In genomic region chr4:126467721-126468284, GRCm38 (mm10) we compare ENCODE assay signal across 8 mouse cellular contexts. TPM values are rescaled to one million over a fixed set of nuclear protein-coding genes. Genes with fewer than 3 reads are reported as not detected.
A peak's percentile ranks its signal among the peaks of the same experiment; 100 is the strongest.
DNase-seq lines count a peak whose midpoint lies in the region; ATAC-seq and TF ChIP-seq lines count a peak whose summit lies in the region.

No protein-coding gene starts in this region.

- peak; percentile 50 for ATAC-seq in forebrain, postnatal 0 days
- ATAC-seq in hindbrain, embryonic 12.5 days (ENCODE audit: low FRiP score): peak; percentile 67
- ATAC-seq in megakaryocyte, adult 5-6 weeks (ENCODE audit: poor library complexity, severe bottlenecking): peak; percentile 22

- peak overlapping the region; percentile 71 for H3K4me2 ChIP-seq in forebrain, postnatal 0 days (ENCODE audit: low read depth)
- H3K4me2 ChIP-seq in hindbrain, embryonic 12.5 days (replicated peaks): peak overlapping the region; percentile 62

- H3K4me3 ChIP-seq in cerebellum, adult 2 months (replicated peaks; ENCODE audit: insufficient read depth, low read depth, low read length): peak overlapping the region; percentile 96
- H3K4me3 ChIP-seq in forebrain, postnatal 0 days (ENCODE audit: low read depth, low read length): peak overlapping the region; percentile 97
- H3K4me3 ChIP-seq in hindbrain, embryonic 12.5 days: peak overlapping the region; percentile 91
- peak overlapping the region; percentile 88 for H3K4me3 ChIP-seq in left cerebral cortex, adult 2 months

- peak; percentile 97 for DNase-seq in R1 (ENCODE audit: low read depth, low spot score)
- peak; percentile 50 to 51 for DNase-seq in cerebellum, adult 2 months
- DNase-seq in forebrain, postnatal 0 days: peak; percentile 65
- peak; percentile 35 to 47 for DNase-seq in left cerebral cortex, adult 2 months (ENCODE audit: extremely low spot score in 1 of 2, low spot score in 2 of 2)
- DNase-seq in right cerebral cortex, adult 2 months (ENCODE audit: low spot score in 2 of 2): peak; percentile 26 to 39
- peak; percentile 29 to 45 for DNase-seq in urinary bladder, postnatal 36 days (ENCODE audit: low spot score in 2 of 2)

- WGBS in cerebellum, adult 2 months: 2% methylated on average over 25 of the region's 25 CpGs
- WGBS in forebrain, postnatal 0 days: 2% methylated on average over 25 of the region's 25 CpGs
- WGBS in hindbrain, embryonic 12.5 days: under 1% methylated on average over 25 of the region's 25 CpGs

- no peak for TF ChIP-seq CTCF in cerebellum, adult 2 months (IDR thresholded peaks at IDR 0.05; ENCODE audit: borderline replicate concordance, insufficient read depth, low read depth, low read length)
- no peak for TF ChIP-seq CTCF in forebrain, postnatal 0 days (IDR thresholded peaks at IDR 0.05; ENCODE audit: low read depth)
- TF ChIP-seq CTCF in left cerebral cortex, adult 2 months (IDR thresholded peaks at IDR 0.05): no peak

- intact Hi-C loops in left cerebral cortex, adult 2 months (cut with DNase I): loop anchor here (1.0 to 2.0 kb wide), 2 partner anchors 39 to 65 kb away; partner anchors contain the start of genes Ago3 and Ago4

- no peaks in the 10 kb centered on the region for H3K36me3 ChIP-seq in forebrain, postnatal 0 days (ENCODE audit: insufficient read depth)
- H3K36me3 ChIP-seq in hindbrain, embryonic 12.5 days: no peaks in the 10 kb centered on the region

- H3K27ac ChIP-seq in cerebellum, adult 2 months (ENCODE audit: insufficient read depth, low read length): peak overlapping the region; percentile 92
- H3K27ac ChIP-seq in forebrain, postnatal 0 days (ENCODE audit: low read depth, low read length): peak overlapping the region; percentile 97
- peak overlapping the region; percentile 99 for H3K27ac ChIP-seq in hindbrain, embryonic 12.5 days
- H3K27ac ChIP-seq in left cerebral cortex, adult 2 months: peak overlapping the region; percentile 95

- no peaks in the 10 kb centered on the region for H3K27me3 ChIP-seq in cerebellum, adult 2 months (ENCODE audit: control insufficient read depth, insufficient read depth, low read length)
- no peaks in the 10 kb centered on the region for H3K27me3 ChIP-seq in forebrain, postnatal 0 days (ENCODE audit: insufficient read depth, low read length)
- no peaks in the 10 kb centered on the region for H3K27me3 ChIP-seq in hindbrain, embryonic 12.5 days

- no peak for TF ChIP-seq POLR2A in cerebellum, adult 2 months (IDR thresholded peaks at IDR 0.05; ENCODE audit: borderline replicate concordance, insufficient read depth, low read length)

- H3K9me3 ChIP-seq in forebrain, postnatal 0 days (ENCODE audit: low read length): no peaks in the 10 kb centered on the region
- no peaks in the 10 kb centered on the region for H3K9me3 ChIP-seq in hindbrain, embryonic 12.5 days (replicated peaks)

- no peaks in the 10 kb centered on the region for H3K4me1 ChIP-seq in cerebellum, adult 2 months (ENCODE audit: control insufficient read depth, insufficient read depth, low read length)
- H3K4me1 ChIP-seq in forebrain, postnatal 0 days (ENCODE audit: insufficient read depth): peaks cover 25% of the 10 kb centered on the region
- H3K4me1 ChIP-seq in hindbrain, embryonic 12.5 days: peaks cover 43% of the 10 kb centered on the region

- peak overlapping the region; percentile 97 for H3K9ac ChIP-seq in forebrain, postnatal 0 days
- peak overlapping the region; percentile 98 for H3K9ac ChIP-seq in hindbrain, embryonic 12.5 days

RNA-seq across cellular contexts. Expression of gene Ago1, which starts 0.6 kb away (rescaled TPM):
- 37.0 and 38.1 TPM in 2 replicates for polyA plus RNA-seq in cerebellum, adult 2 months (2012; rRNA removed)
- total RNA-seq in forebrain, postnatal 0 days (2014; rRNA removed): 33.2 and 35.7 TPM in 2 replicates
- 4.5 and 4.7 TPM in 2 replicates for polyA plus RNA-seq in forebrain, postnatal 0 days (2015; fragmentation: Nextera tagmentation; extraction: Ambion mirVana)
- polyA plus RNA-seq in hindbrain, embryonic 12.5 days (2016; fragmentation: Nextera tagmentation; extraction: Ambion mirVana): 15.8 and 20.5 TPM in 2 replicates
- total RNA-seq in left cerebral cortex, adult 2 months (2021): 10 to 100 TPM; 47.2 to 52.2 TPM
- 7.7 and 9.4 TPM in 2 replicates for total RNA-seq in megakaryocyte, adult 5-6 weeks (2015)
- total RNA-seq in megakaryocyte, adult 5-6 weeks (2017): 10.7 and 11.4 TPM in 2 replicates

RNA-seq across cellular contexts. Expression of gene Ago3, which starts 38.4 kb away (rescaled TPM):
- 13.3 and 14.5 TPM in 2 replicates for polyA plus RNA-seq in cerebellum, adult 2 months (2012; rRNA removed)
- total RNA-seq in forebrain, postnatal 0 days (2014; rRNA removed): 7.3 and 11.4 TPM in 2 replicates
- 9.6 and 13.2 TPM in 2 replicates for polyA plus RNA-seq in forebrain, postnatal 0 days (2015; fragmentation: Nextera tagmentation; extraction: Ambion mirVana)
- 21.6 and 22.2 TPM in 2 replicates for polyA plus RNA-seq in hindbrain, embryonic 12.5 days (2016; fragmentation: Nextera tagmentation; extraction: Ambion mirVana)
- 10 to 100 TPM; 33.6 to 45.8 TPM for total RNA-seq in left cerebral cortex, adult 2 months (2021)
- 10.0 and 11.2 TPM in 2 replicates for total RNA-seq in megakaryocyte, adult 5-6 weeks (2015)
- 6.1 and 8.4 TPM in 2 replicates for total RNA-seq in megakaryocyte, adult 5-6 weeks (2017)

Comparison
In these comparisons a context has a peak if more than half of its experiments do, and no peak if none do; other contexts are left out.
1. Peak in every context shown above with its lines: DNase-seq, ATAC-seq, H3K4me3 ChIP-seq and H3K27ac ChIP-seq.
2. DNase-seq: peak in every context shown above with its lines; median percentile 97 in R1; 65 in forebrain, postnatal 0 days; 50 in cerebellum, adult 2 months; 41 in left cerebral cortex, adult 2 months; 37 in urinary bladder, postnatal 36 days; 32 in right cerebral cortex, adult 2 months.